Mouse (Mus musculus) E14TG2a.4 (cell line): ENCODE data around the gene Cblb.

Experiments
- CTCF ChIP-seq: conservative IDR thresholded peaks from 2 replicates; pipeline ENCODE4 v1.5.1; 2014; ENCODE audit warnings: low read length
- NANOG ChIP-seq: IDR thresholded peaks from 2 replicates; pipeline ENCODE4 v1.6.1; 2014; ENCODE audit warnings: borderline replicate concordance, low read length, mixed read lengths

DNA sequence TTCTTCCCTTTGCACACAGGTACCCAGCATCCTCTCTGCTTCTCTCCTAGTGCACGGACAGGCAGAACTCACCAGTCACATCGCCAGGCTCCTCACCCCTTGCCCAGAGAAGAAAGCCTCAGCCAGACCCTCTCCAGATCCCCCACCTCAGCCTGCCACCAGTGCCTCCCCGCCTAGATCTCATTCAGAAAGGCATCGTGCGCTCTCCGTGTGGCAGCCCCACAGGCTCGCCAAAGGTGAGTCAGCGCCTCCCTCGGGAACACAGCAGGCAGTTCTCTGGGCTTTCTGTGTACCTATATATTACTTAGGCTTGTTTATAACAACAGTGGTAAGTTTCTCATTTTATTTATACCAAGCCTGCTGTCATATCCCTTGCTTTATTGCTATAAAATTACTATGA lies 133.2 kb downstream of the Cblb start:
- TF ChIP-seq CTCF, result no peak
- no peak for TF ChIP-seq NANOG
